ENCODE assay signal across 14 mouse cellular contexts in genomic region chr15:87656496-87657155, GRCm38 (mm10).
DNase-seq lines count a peak whose midpoint lies in the region; ATAC-seq and TF ChIP-seq lines count a peak whose summit lies in the region.
"Had no signal": no experiment of that assay in that cellular context is flagged by ENCODE, and none has a peak within 500 bp of the region (broad histone marks: within the 10 kb centered on the region; RNA-seq: fewer than 3 reads in every experiment).

No protein-coding gene starts in this region.

- H3K9ac ChIP-seq in forebrain, embryonic 15.5 days (replicated peaks): no peak overlapping the region
- H3K9ac ChIP-seq: heart, embryonic 15.5 days; hindbrain, embryonic 14.5 days; liver, embryonic 14.5 days had no signal

- 43% methylated on average over 20 of the region's 20 CpGs for WGBS in forebrain, embryonic 15.5 days
- WGBS in forebrain, embryonic 10.5 days: 89% methylated on average over 20 of the region's 20 CpGs
- WGBS in limb, embryonic 10.5 days: 54% methylated on average over 20 of the region's 20 CpGs
- WGBS in thymus, adult 2 months: 65% methylated on average over 20 of the region's 20 CpGs

- no peak for TF ChIP-seq CTCF in thymus, adult 2 months (IDR thresholded peaks at IDR 0.05; ENCODE audit: borderline replicate concordance, control insufficient read depth, extremely low read depth, insufficient read depth, low read length, poor library complexity)

- H3K4me3 ChIP-seq in forebrain, embryonic 15.5 days: no peak overlapping the region
- no peak overlapping the region for H3K4me3 ChIP-seq in forebrain, embryonic 10.5 days
- no peak overlapping the region for H3K4me3 ChIP-seq in limb, embryonic 10.5 days
- no peak overlapping the region for H3K4me3 ChIP-seq in thymus, adult 2 months (ENCODE audit: control insufficient read depth, insufficient read depth, low read length)
- H3K4me3 ChIP-seq: heart, embryonic 15.5 days had no signal

- no peak for ATAC-seq in forebrain, embryonic 15.5 days (replicated peaks)
- ATAC-seq in megakaryocyte progenitor cell, adult 5-6 weeks (replicated peaks; ENCODE audit: poor library complexity): no peak
- ATAC-seq: activated CD4-positive, CD25-positive, alpha-beta regulatory T cell, adult 4 months had no signal

- no peak overlapping the region for H3K4me2 ChIP-seq in forebrain, embryonic 15.5 days (replicated peaks)
- H3K4me2 ChIP-seq: heart, embryonic 15.5 days; hindbrain, embryonic 14.5 days had no signal

- DNase-seq in forebrain, embryonic 10.5 days (ENCODE audit: extremely low spot score, low spot score): no peak
- DNase-seq in urinary bladder, postnatal 14 days (ENCODE audit: low spot score): peak; percentile 8
- no peak for DNase-seq in urinary bladder, adult 18-20 months (ENCODE audit: low spot score in 2 of 2)
- DNase-seq in limb, embryonic 10.5 days (ENCODE audit: low spot score): peak; percentile 48
- no peak for DNase-seq in thymus, adult 2 months
- DNase-seq: cerebellum, adult 8-10 months; lung, postnatal 4 days; thymus, adult 18-20 months had no signal

- no peaks in the 10 kb centered on the region for H3K27me3 ChIP-seq in forebrain, embryonic 15.5 days
- no peaks in the 10 kb centered on the region for H3K27me3 ChIP-seq in forebrain, embryonic 10.5 days (ENCODE audit: poor library complexity, severe bottlenecking)
- H3K27me3 ChIP-seq in limb, embryonic 10.5 days (ENCODE audit: low read depth, poor library complexity, severe bottlenecking): no peaks in the 10 kb centered on the region
- H3K27me3 ChIP-seq in thymus, adult 2 months (ENCODE audit: control insufficient read depth, insufficient read depth, low read length): no peaks in the 10 kb centered on the region
- H3K27me3 ChIP-seq: heart, embryonic 15.5 days had no signal

- no peaks in the 10 kb centered on the region for H3K9me3 ChIP-seq in forebrain, embryonic 15.5 days
- H3K9me3 ChIP-seq in forebrain, embryonic 10.5 days: no peaks in the 10 kb centered on the region
- no peaks in the 10 kb centered on the region for H3K9me3 ChIP-seq in limb, embryonic 10.5 days (replicated peaks)
- H3K9me3 ChIP-seq: heart, embryonic 15.5 days had no signal

- H3K4me1 ChIP-seq in forebrain, embryonic 15.5 days: peaks cover 13% of the 10 kb centered on the region
- H3K4me1 ChIP-seq in forebrain, embryonic 10.5 days: no peaks in the 10 kb centered on the region; the same call in 1 of the 2 replicates
- H3K4me1 ChIP-seq in limb, embryonic 10.5 days: peaks cover 14% of the 10 kb centered on the region; the same call in 1 of the 2 replicates
- H3K4me1 ChIP-seq in thymus, adult 2 months (replicated peaks; ENCODE audit: control insufficient read depth, insufficient read depth, low read length): no peaks in the 10 kb centered on the region
- H3K4me1 ChIP-seq: heart, embryonic 15.5 days had no signal

- no peaks in the 10 kb centered on the region for H3K36me3 ChIP-seq in forebrain, embryonic 15.5 days
- H3K36me3 ChIP-seq in forebrain, embryonic 10.5 days (replicated peaks): peaks cover 12% of the 10 kb centered on the region; the same call in 1 of the 2 replicates
- H3K36me3 ChIP-seq in limb, embryonic 10.5 days: no peaks in the 10 kb centered on the region
- no peaks in the 10 kb centered on the region for H3K36me3 ChIP-seq in thymus, adult 2 months (ENCODE audit: control insufficient read depth, insufficient read depth, low read length)
- H3K36me3 ChIP-seq: heart, embryonic 15.5 days had no signal

- H3K27ac ChIP-seq in forebrain, embryonic 15.5 days (replicated peaks): 0 out of 2 replicates have a peak overlapping the region, but pooled peaks have one; percentile 15
- no peak overlapping the region for H3K27ac ChIP-seq in forebrain, embryonic 10.5 days
- no peak overlapping the region; the same call in 1 of the 2 replicates for H3K27ac ChIP-seq in limb, embryonic 10.5 days
- H3K27ac ChIP-seq in thymus, adult 2 months (ENCODE audit: control insufficient read depth, insufficient read depth, low read length): no peak overlapping the region
- H3K27ac ChIP-seq: heart, embryonic 15.5 days; hindbrain, embryonic 14.5 days; liver, embryonic 14.5 days had no signal

- TF ChIP-seq POLR2A in thymus, adult 2 months (IDR thresholded peaks at IDR 0.05; ENCODE audit: control insufficient read depth, extremely low read depth, insufficient read depth, low read length, poor library complexity): no peak

Comparison
In these comparisons a context has a peak if more than half of its experiments do, and no peak if none do; other contexts are left out.
1. DNase-seq: peak in urinary bladder, postnatal 14 days (single experiment) and limb, embryonic 10.5 days (single experiment); none in forebrain, embryonic 10.5 days (single experiment), urinary bladder, adult 18-20 months (0 of 2) and thymus, adult 2 months (single experiment).